Mouse (Mus musculus) hindbrain, embryonic 16.5 days (tissue): ENCODE data around the gene Sec14l3. TPM values are rescaled to one million over a fixed set of nuclear protein-coding genes. Genes with fewer than 3 reads are reported as not detected.
"Not testable (repeated sequence)": the region's sequence is repeated elsewhere in the genome, so short reads cannot be mapped to it uniquely, and the experiment has no call there.

ENCODE experiments used
- ATAC-seq: fragments of 200-750 bp; cut with Nextera tagmentation; 2 replicates; pipeline ENCODE4 v1.8.0; 2017; ENCODE audit warnings: moderate TSS enrichment, moderate library complexity
- H3K27ac ChIP-seq: fragments of 300-500 bp; sonication (generic); 2 replicates; pipeline ENCODE4 v1.5.1; 2014; ENCODE audit warnings: low read depth, mild to moderate bottlenecking, control low read depth, low read length, moderate library complexity
- H3K27me3 ChIP-seq: fragments of 300-500 bp; sonication (generic); replicated peaks from 2 replicates; pipeline ENCODE4 v1.6.1; 2014; ENCODE audit warnings: low read length; ENCODE audit not compliant: control insufficient read depth, insufficient read depth
- H3K36me3 ChIP-seq: fragments of 300-500 bp; sonication (generic); 2 replicates; pipeline ENCODE4 v1.6.1; 2014; ENCODE audit warnings: mild to moderate bottlenecking, low read length, moderate library complexity, mixed read lengths; ENCODE audit not compliant: control insufficient read depth, insufficient read depth
- H3K4me1 ChIP-seq: fragments of 300-500 bp; sonication (generic); 2 replicates; pipeline ENCODE4 v1.6.1; 2014; ENCODE audit warnings: low read depth, low read length; ENCODE audit not compliant: control insufficient read depth, insufficient read depth
- H3K4me2 ChIP-seq: fragments of 300-500 bp; sonication (generic); 2 replicates; pipeline ENCODE4 v1.6.1; 2014; ENCODE audit warnings: mild to moderate bottlenecking, low read length, control low read depth, moderate library complexity
- H3K4me3 ChIP-seq: fragments of 300-500 bp; sonication (generic); 2 replicates; pipeline ENCODE4 v1.5.1; 2014; ENCODE audit warnings: mild to moderate bottlenecking, low read length, control low read depth, moderate library complexity
- H3K9ac ChIP-seq: fragments of 300-500 bp; sonication (generic); 2 replicates; pipeline ENCODE4 v1.6.1; 2014; ENCODE audit warnings: low read depth, mild to moderate bottlenecking, control low read depth, low read length, moderate library complexity
- H3K9me3 ChIP-seq: fragments of 300-500 bp; sonication (generic); 2 replicates; pipeline ENCODE4 v1.6.1; 2014; ENCODE audit warnings: mild to moderate bottlenecking, low read length, moderate library complexity; ENCODE audit not compliant: control insufficient read depth
- WGBS: fragments of 180-500 bp; shearing (Covaris S2); extraction: QIAGEN DNeasy Blood & Tissue Kit; methylation state at CpG from one replicate; pipeline ENCODE4 v1.1.7; 2014; 5-methylcytosine and 5-hydroxymethylcytosine counted together
- polyA plus RNA-seq: library from polyadenylated mRNA; unstranded; fragments of >200 nt; fragmentation: Nextera tagmentation; extraction: Ambion mirVana; gene quantifications from 2 replicates; pipeline ENCODE4 v1.2.1, GENCODE M21; 2015

Sec14l3 gene
- 0.76 and 1.2 TPM in 2 replicates for polyA plus RNA-seq

GRCm38 (mm10) chr11:4064627-4065122, at the start of gene Sec14l3:
TSS of gene Sec14l3 (plus strand) at chr11:4064841.
- Histone ChIP-seq H3K4me3 (no peak within 1 kb of the TSS), H3K9ac (no peak within 1 kb of the TSS), H3K9me3 (no peaks in the 10 kb centered on the region), H3K27me3 (no peaks in the 10 kb centered on the region), H3K36me3 (no peaks in the 10 kb centered on the region), H3K4me1 (no peaks in the 10 kb centered on the region), H3K27ac (no peak within 1 kb of the TSS), H3K4me2 (no peak within 1 kb of the TSS)
- ATAC-seq = no peak
- WGBS = 78% methylated on average over 5 of the region's 5 CpGs

DNA sequence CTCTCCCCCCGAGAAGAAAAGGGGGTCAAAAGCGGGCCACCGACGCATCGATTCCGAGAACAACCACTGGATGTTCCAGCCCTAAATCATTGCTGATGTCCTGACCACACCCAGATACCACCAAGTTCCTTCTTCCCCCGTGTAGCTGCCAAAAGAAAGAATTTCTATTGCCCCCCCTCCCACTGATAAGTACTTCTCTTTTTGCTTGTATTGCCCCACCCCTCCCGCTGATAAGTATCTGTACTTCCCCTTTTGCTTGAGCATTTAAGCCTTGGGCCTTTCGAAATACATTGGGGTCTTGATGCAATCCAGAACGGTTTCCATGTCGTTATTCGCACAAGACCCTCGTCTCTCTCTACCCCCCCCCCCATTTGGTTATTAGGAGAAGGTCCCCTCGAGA, 48.8 kb upstream of the Sec14l3 start:
- H3K36me3 ChIP-seq, H3K27me3 ChIP-seq, H3K4me1 ChIP-seq, H3K4me2 ChIP-seq, H3K9ac ChIP-seq, H3K27ac ChIP-seq, H3K4me3 ChIP-seq, ATAC-seq, H3K9me3 ChIP-seq: not testable (repeated sequence)
- 90% methylated on average over 14 of the region's 14 CpGs for WGBS

DNA sequence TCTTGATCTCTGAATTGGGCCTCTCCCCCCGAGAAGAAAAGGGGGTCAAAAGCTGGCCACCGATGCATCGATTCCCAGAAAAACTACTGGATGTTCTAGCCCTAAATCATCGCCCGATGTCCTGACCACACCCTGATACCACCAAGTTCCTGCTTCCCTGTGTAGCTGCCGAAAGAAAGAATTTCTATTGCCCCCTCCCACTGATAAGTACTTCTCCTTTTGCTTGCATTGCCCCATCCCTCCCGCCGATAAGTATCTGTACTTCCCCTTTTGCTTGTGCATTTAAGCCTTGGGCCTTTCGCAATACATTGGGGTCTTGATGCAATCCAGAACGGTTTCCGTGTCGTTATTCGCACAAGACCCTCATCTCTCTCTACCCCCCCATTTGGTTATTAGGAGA, 42.5 kb upstream of the Sec14l3 start:
- H3K4me3 ChIP-seq, H3K9ac ChIP-seq, ATAC-seq, H3K4me1 ChIP-seq, H3K4me2 ChIP-seq, H3K36me3 ChIP-seq, H3K9me3 ChIP-seq, H3K27ac ChIP-seq, H3K27me3 ChIP-seq: not testable (repeated sequence)
- WGBS = 94% methylated on average over 13 of the region's 13 CpGs

DNA sequence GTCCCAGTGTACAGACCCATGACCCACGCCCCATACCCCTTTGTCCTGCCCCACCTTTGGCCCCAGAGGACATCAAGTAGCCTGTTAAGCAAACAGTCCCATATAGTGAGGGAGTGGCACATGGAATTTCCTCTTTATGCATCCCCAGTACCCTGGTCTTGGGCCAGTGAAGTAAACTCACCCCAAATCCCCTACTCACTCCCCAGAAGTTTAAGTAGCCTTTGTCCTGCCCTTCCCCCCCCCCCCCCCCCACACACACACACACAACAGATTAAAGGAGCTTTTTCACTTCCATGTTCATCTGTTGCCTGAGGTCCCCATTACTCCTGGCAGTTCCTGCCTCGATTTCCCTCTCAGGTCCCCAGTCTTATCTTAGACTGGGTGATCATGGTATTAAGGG, 41.3 kb upstream of the Sec14l3 start:
- H3K27me3 ChIP-seq = no peaks in the 10 kb centered on the region
- no peak overlapping the region for H3K9ac ChIP-seq
- no peaks in the 10 kb centered on the region for H3K4me1 ChIP-seq
- no peak for ATAC-seq
- no peaks in the 10 kb centered on the region for H3K9me3 ChIP-seq
- no peaks in the 10 kb centered on the region for H3K36me3 ChIP-seq
- no peak overlapping the region for H3K4me3 ChIP-seq
- no peak overlapping the region for H3K4me2 ChIP-seq
- H3K27ac ChIP-seq = no peak overlapping the region
- WGBS = 89% methylated on average over 2 of the region's 2 CpGs

GRCm38 (mm10) chr11:4027066-4027465, 37.6 kb upstream of the Sec14l3 start:
- WGBS = 85% methylated on average over 8 of the region's 8 CpGs
- Histone ChIP-seq H3K9ac (no peak overlapping the region), H3K27ac (no peak overlapping the region), H3K4me3 (no peak overlapping the region), H3K4me1 (no peaks in the 10 kb centered on the region), H3K4me2 (no peak overlapping the region), H3K9me3 (no peaks in the 10 kb centered on the region), H3K36me3 (no peaks in the 10 kb centered on the region), H3K27me3 (peaks cover 3% of the 10 kb centered on the region; the same call in 1 of the 2 replicates)
- no peak for ATAC-seq

GRCm38 (mm10) chr11:4027561-4028334, 36.9 kb upstream of the Sec14l3 start:
- Histone ChIP-seq H3K27me3 (peaks cover 3% of the 10 kb centered on the region; the same call in 1 of the 2 replicates), H3K36me3 (no peaks in the 10 kb centered on the region), H3K9me3 (no peaks in the 10 kb centered on the region), H3K4me2 (no peak overlapping the region), H3K4me1 (no peaks in the 10 kb centered on the region), H3K4me3 (no peak overlapping the region), H3K27ac (no peak overlapping the region), H3K9ac (no peak overlapping the region)
- ATAC-seq = no peak
- 81% methylated on average over 9 of the region's 9 CpGs for WGBS

DNA sequence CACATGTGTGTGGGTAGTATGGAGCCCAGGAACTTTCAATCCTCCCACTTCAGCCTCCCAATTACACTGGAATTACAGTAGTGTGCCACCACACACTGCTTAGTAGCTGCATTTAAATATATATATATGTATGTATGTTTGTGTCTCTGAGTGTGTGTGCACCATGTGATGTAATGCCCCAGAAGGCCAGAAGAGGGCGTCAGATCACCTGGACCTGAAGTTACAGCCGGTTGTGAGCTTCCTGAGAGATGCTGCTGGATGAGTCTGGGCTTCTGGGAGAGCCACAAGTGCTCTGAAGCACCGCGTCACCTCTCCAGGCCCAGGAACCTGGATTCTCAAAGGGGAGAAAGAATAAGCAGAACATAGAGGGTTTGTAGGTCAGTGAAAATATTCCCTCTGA, 35.3 kb upstream of the Sec14l3 start:
- Histone ChIP-seq H3K4me2 (no peak overlapping the region), H3K4me3 (no peak overlapping the region), H3K9me3 (no peaks in the 10 kb centered on the region), H3K9ac (no peak overlapping the region), H3K27me3 (peaks cover 3% of the 10 kb centered on the region; the same call in 1 of the 2 replicates), H3K36me3 (no peaks in the 10 kb centered on the region), H3K27ac (no peak overlapping the region), H3K4me1 (no peaks in the 10 kb centered on the region)
- no peak for ATAC-seq
- 74% methylated on average over 4 of the region's 4 CpGs for WGBS

- no peak for ATAC-seq
- no peak within 1 kb of the TSS for H3K4me2 ChIP-seq
- 40% methylated on average over 16 of the region's 16 CpGs for WGBS
Observed at GRCm38 (mm10) chr11:4031126-4031941, 33.3 kb upstream of the Sec14l3 start, which contains the start of gene Sec14l4. TSS of gene Sec14l4 (plus strand) at chr11:4031462.

GRCm38 (mm10) chr11:4031961-4032360, 32.7 kb upstream of the Sec14l3 start:
- no peak for ATAC-seq
- no peak overlapping the region for H3K4me2 ChIP-seq
- peaks cover 3% of the 10 kb centered on the region; the same call in 1 of the 2 replicates for H3K27me3 ChIP-seq
- no peaks in the 10 kb centered on the region for H3K36me3 ChIP-seq
- H3K4me1 ChIP-seq = no peaks in the 10 kb centered on the region
- no peak overlapping the region for H3K9ac ChIP-seq
- H3K9me3 ChIP-seq = no peaks in the 10 kb centered on the region
- WGBS = 48% methylated on average over 12 of the region's 12 CpGs
- H3K4me3 ChIP-seq = no peak overlapping the region
- no peak overlapping the region for H3K27ac ChIP-seq

More at GRCm38 (mm10) chr11:4031126-4031941, 33.3 kb upstream of the Sec14l3 start, which contains the start of gene Sec14l4:
- no peaks in the 10 kb centered on the region for H3K36me3 ChIP-seq
- H3K27me3 ChIP-seq = peaks cover 3% of the 10 kb centered on the region; the same call in 1 of the 2 replicates
- H3K9me3 ChIP-seq = no peaks in the 10 kb centered on the region
- H3K4me3 ChIP-seq = no peak within 1 kb of the TSS
- no peaks in the 10 kb centered on the region for H3K4me1 ChIP-seq
- no peak within 1 kb of the TSS for H3K27ac ChIP-seq
- H3K9ac ChIP-seq = no peak within 1 kb of the TSS
